8 mouse cellular contexts compared by ENCODE assay signal in the genomic region with DNA sequence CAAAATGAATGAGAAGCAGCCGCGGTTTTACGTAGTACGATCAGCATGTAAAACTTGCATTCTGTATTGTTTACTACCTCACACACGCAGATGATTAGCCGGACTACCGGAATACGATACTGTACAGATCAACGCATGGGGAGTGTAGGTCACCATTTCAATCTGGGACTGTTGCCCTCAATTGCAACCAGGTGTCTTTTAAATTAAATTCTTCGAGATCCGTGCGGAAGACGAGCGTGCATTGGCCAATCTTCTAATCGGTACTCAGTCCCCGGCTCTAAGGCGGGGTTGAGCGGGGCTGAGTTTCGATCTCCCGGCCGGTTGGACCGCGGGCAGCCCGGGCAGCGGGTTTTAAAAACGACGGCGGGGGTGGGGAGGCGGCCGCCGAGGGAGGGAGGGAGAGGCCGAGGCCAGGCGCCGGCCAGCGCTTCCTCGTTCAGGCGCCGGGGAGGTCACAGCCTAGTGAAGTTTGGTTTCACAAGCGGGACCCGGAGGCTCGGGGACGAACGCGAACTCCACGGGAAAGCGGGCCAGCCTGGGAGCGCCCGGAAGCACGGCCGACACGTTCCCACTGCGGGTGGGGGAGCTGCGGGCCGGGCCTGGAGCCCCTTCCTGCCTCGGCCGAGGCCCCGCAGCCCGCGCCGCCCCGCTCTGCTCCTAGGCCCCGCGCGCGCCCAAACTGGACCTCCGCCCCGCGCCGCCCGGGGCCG. TPM values are rescaled to one million over a fixed set of nuclear protein-coding genes. Genes with fewer than 3 reads are reported as not detected.
DNase-seq lines count a peak whose midpoint lies in the region; ATAC-seq and TF ChIP-seq lines count a peak whose summit lies in the region.

No protein-coding gene starts in this region.

- no peaks in the 10 kb centered on the region for H3K27me3 ChIP-seq in liver, adult 2 months (ENCODE audit: control insufficient read depth, insufficient read depth, low read length)
- H3K27me3 ChIP-seq in midbrain, postnatal 0 days (ENCODE audit: insufficient read depth, low read length), result no peaks in the 10 kb centered on the region

- H3K9ac ChIP-seq in liver, adult 2 months (ENCODE audit: low read depth, low read length), result peak overlapping the region; percentile 100
- peak overlapping the region; percentile 87 for H3K9ac ChIP-seq in midbrain, postnatal 0 days (replicated peaks; ENCODE audit: low read length, poor library complexity, severe bottlenecking)

- TF ChIP-seq POLR2A in liver, adult 2 months (IDR thresholded peaks at IDR 0.05; ENCODE audit: extremely low read depth, insufficient read depth, low read length), result 0 out of 2 replicates have a peak, but pooled peaks have one; percentile 39

- no peaks in the 10 kb centered on the region for H3K36me3 ChIP-seq in liver, adult 2 months (ENCODE audit: control insufficient read depth, insufficient read depth, low read length)
- no peaks in the 10 kb centered on the region for H3K36me3 ChIP-seq in midbrain, postnatal 0 days (ENCODE audit: insufficient read depth, low read length)

- H3K4me1 ChIP-seq in liver, adult 2 months (ENCODE audit: control insufficient read depth, insufficient read depth, low read length), result peaks cover 24% of the 10 kb centered on the region
- H3K4me1 ChIP-seq in midbrain, postnatal 0 days (ENCODE audit: insufficient read depth, low read length), result no peaks in the 10 kb centered on the region

- peak; percentile 25 for ATAC-seq in midbrain, postnatal 0 days (ENCODE audit: low FRiP score)

- peak overlapping the region; percentile 99 for H3K4me3 ChIP-seq in liver, adult 2 months (ENCODE audit: insufficient read depth, low read depth, low read length)
- H3K4me3 ChIP-seq in midbrain, postnatal 0 days (ENCODE audit: low read depth, low read length), result peak overlapping the region; percentile 93

- H3K79me2 ChIP-seq in liver, adult 2 months (ENCODE audit: control insufficient read depth, insufficient read depth, low read length), result peaks cover 12% of the 10 kb centered on the region; the same call in 1 of the 2 replicates

- 1% methylated on average over 71 of the region's 71 CpGs for WGBS in liver, adult 2 months
- WGBS in midbrain, postnatal 0 days, result under 1% methylated on average over 55 of the region's 71 CpGs

- peak overlapping the region; percentile 71 for H3K4me2 ChIP-seq in midbrain, postnatal 0 days (ENCODE audit: low read depth, low read length, poor library complexity, severe bottlenecking)

- peak; percentile 63 for DNase-seq in 3T3-L1 (ENCODE audit: low read depth, low spot score)
- peak; percentile 61 for DNase-seq in adrenal gland, adult 8-10 months
- DNase-seq in embryo, embryonic 9.5 days (ENCODE audit: extremely low spot score), result peak; percentile 68
- peak; percentile 98 for DNase-seq in heart, adult 11 months
- peak; percentile 59 for DNase-seq in kidney, adult 11 months
- peak; percentile 58 for DNase-seq in liver, adult 2 months (ENCODE audit: extremely low read depth, low read depth, low spot score)
- DNase-seq in midbrain, postnatal 0 days (ENCODE audit: low spot score), result peak; percentile 35
- DNase-seq in spleen, postnatal 14 days (ENCODE audit: low spot score in 2 of 2), result peak; percentile 48 to 51

- peak overlapping the region; percentile 99 for H3K27ac ChIP-seq in liver, adult 2 months (replicated peaks; ENCODE audit: insufficient read depth, low read depth, low read length)
- H3K27ac ChIP-seq in midbrain, postnatal 0 days (ENCODE audit: low read depth, low read length), result peak overlapping the region; percentile 91

- no peaks in the 10 kb centered on the region for H3K9me3 ChIP-seq in midbrain, postnatal 0 days (ENCODE audit: low read length)

- no peak for TF ChIP-seq CTCF in liver, adult 2 months (IDR thresholded peaks at IDR 0.05; ENCODE audit: low read depth, low read length)
- no peak for TF ChIP-seq CTCF in midbrain, postnatal 0 days (IDR thresholded peaks at IDR 0.05)

RNA-seq across cellular contexts. Expression of gene Scaf11, which starts 0.7 kb away (rescaled TPM):
- total RNA-seq in adrenal gland, adult 8-10 months (2022), result 10 to 100 TPM; 74.8 to 92.4 (median 80.0) TPM
- 29.2 and 31.1 TPM in 2 replicates for total RNA-seq in liver, adult 2 months (2014; rRNA removed)
- 10.6 and 12.1 TPM in 2 replicates for polyA plus RNA-seq in liver, adult 2 months (2012; rRNA removed)
- 27.7 and 30.7 TPM in 2 replicates for total RNA-seq in midbrain, postnatal 0 days (2014; rRNA removed)
- polyA plus RNA-seq in midbrain, postnatal 0 days (2015; fragmentation: Nextera tagmentation; extraction: Ambion mirVana), result 35.0 and 41.7 TPM in 2 replicates

Comparison
In these comparisons a context has a peak if more than half of its experiments do, and no peak if none do; other contexts are left out.
1. Peak in every context shown above with its lines: DNase-seq, ATAC-seq, H3K4me3 ChIP-seq and H3K27ac ChIP-seq.
2. DNase-seq: peak in every context shown above with its lines; median percentile 98 in heart, adult 11 months; 68 in embryo, embryonic 9.5 days; 63 in 3T3-L1; 61 in adrenal gland, adult 8-10 months; 59 in kidney, adult 11 months; 58 in liver, adult 2 months; 50 in spleen, postnatal 14 days; 35 in midbrain, postnatal 0 days.